Mouse (Mus musculus) fibroblast of lung, adult 2 months (primary cell): Measurements from ENCODE around the gene Gm3182.
"Not testable (repeated sequence)": the region's sequence is repeated elsewhere in the genome, so short reads cannot be mapped to it uniquely, and the experiment has no call there.

Experiments used
- DNase-seq: peaks from one replicate; pipeline ENCODE4 v3.0.0-alpha.2; 2011; ENCODE audit warnings: low read depth

Gm3182 gene

GRCm38 (mm10) chr14:4481445-4481844 is at the start of gene Gm3182:
Gene Gm3182 (plus strand): TSS chr14:4481745.
- DNase-seq, result not testable (repeated sequence)

- DNase-seq, result not testable (repeated sequence)
Measured at GRCm38 (mm10) chr14:4499425-4499824, 17.9 kb downstream of the Gm3182 start.
